Mouse (Mus musculus): ENCODE results near the gene Olfr455.
A peak's percentile ranks its signal among the peaks of the same experiment; 100 is the strongest.

- TF ChIP-seq CTCF (IDR thresholded peaks at IDR 0.05), result peak; percentile 70
- no peak for TF ChIP-seq EP300 (IDR thresholded peaks at IDR 0.05)
Observed at GRCm38 (mm10) chr6:42583488-42583872, 36.1 kb upstream of the Olfr455 start.
